Mouse (Mus musculus): ENCODE measurements at regions not wholly inside any gene's neighbourhood (a gene's known extent, or its start where the extent isn't known, plus 50 kb on each side); places are given as distances from the start of the nearest gene placed in this dataset.

DNA sequence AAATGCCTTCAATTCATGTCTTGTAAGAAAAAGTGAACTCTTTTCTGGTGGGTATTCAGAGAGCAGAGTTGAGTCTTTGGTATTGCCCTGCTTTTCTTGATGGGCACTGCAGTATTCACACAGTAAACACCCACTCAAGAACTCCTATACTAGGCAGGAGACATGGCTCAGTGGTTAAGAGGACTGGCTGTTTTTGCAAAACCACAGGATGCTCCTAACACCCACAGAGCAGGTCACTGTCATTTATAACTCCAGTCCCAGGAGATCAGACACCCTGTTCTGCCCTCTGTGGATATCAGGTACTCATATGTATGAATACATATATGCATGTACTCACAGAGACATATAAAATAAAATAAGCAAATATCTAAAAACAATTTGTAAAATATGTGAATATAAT, 238.5 kb downstream of the Mex3b start:
- no peaks in the 10 kb centered on the region for H3K79me2 ChIP-seq (ENCODE audit: control insufficient read depth, insufficient read depth)
- H3ac ChIP-seq (ENCODE audit: control insufficient read depth, insufficient read length, low read depth) = no peak overlapping the region
- H3K79me3 ChIP-seq (ENCODE audit: low read depth) = no peaks in the 10 kb centered on the region
- TF ChIP-seq CTCF (IDR thresholded peaks at IDR 0.05; ENCODE audit: control insufficient read depth, insufficient read depth, insufficient read length) = no peak
- no peak for TF ChIP-seq USF1 (IDR thresholded peaks at IDR 0.05; ENCODE audit: low read depth)
- no peak overlapping the region for H3K4me3 ChIP-seq (ENCODE audit: insufficient read depth, poor library complexity, severe bottlenecking)
- H3K27me3 ChIP-seq (ENCODE audit: control insufficient read depth, insufficient read depth, insufficient read length) = no peaks in the 10 kb centered on the region
- H3K36me3 ChIP-seq (ENCODE audit: control insufficient read depth, insufficient read depth) = no peaks in the 10 kb centered on the region

DNA sequence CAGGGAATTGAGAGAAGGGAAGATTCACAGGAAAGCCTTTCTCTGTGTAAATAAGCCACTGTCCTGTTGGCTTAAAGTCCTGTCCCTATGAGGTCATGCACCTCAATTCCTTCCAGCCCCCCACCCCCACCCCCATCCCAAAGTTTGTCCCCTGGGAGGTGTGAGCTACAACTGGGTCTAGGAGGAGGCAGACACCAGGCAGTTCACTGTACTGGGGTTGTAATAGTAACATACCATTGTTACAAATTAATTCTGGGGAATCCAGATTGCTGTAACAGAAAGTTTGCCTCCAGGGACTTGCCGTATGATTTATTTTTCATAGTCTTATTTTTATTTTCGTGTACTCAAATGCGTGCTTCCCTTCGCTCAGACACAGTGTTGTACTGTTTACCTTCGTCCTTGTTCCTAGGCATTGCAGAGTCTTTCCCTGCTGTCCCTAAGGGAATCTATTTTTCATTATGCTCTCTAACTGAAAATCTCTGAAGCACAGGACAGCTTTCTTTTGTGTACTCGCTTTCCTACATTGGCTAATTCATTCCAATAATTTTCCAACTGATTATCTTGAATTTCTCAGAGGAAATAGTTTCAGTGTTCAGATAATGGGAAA, 244.2 kb downstream of the Mex3b start:
- Histone ChIP-seq H3K36me3 (ENCODE audit: control insufficient read depth, insufficient read depth) (no peaks in the 10 kb centered on the region), H3K4me3 (ENCODE audit: insufficient read depth, poor library complexity, severe bottlenecking) (no peak overlapping the region), H3K27me3 (ENCODE audit: control insufficient read depth, insufficient read depth, insufficient read length) (no peaks in the 10 kb centered on the region), H3K79me2 (ENCODE audit: control insufficient read depth, insufficient read depth) (no peaks in the 10 kb centered on the region), H3K79me3 (ENCODE audit: low read depth) (no peaks in the 10 kb centered on the region), H3ac (ENCODE audit: control insufficient read depth, insufficient read length, low read depth) (no peak overlapping the region)
- TF ChIP-seq MAX (IDR thresholded peaks at IDR 0.05) = no peak
- TF ChIP-seq CEBPB (IDR thresholded peaks at IDR 0.05; ENCODE audit: low read depth) = no peak
- TF ChIP-seq USF1 (IDR thresholded peaks at IDR 0.05; ENCODE audit: low read depth) = no peak
- no peak for TF ChIP-seq MYOG (IDR thresholded peaks at IDR 0.05; ENCODE audit: control insufficient read depth, extremely low read depth, insufficient read length)
- no peak for TF ChIP-seq CTCF (IDR thresholded peaks at IDR 0.05; ENCODE audit: control insufficient read depth, insufficient read depth, insufficient read length)
- no peak for TF ChIP-seq MYOD1 (IDR thresholded peaks at IDR 0.05; ENCODE audit: control insufficient read depth, insufficient read length, low read depth)
- no peak for TF ChIP-seq FOSL1 (IDR thresholded peaks at IDR 0.05; ENCODE audit: insufficient read depth, low read length, poor library complexity, severe bottlenecking)

DNA sequence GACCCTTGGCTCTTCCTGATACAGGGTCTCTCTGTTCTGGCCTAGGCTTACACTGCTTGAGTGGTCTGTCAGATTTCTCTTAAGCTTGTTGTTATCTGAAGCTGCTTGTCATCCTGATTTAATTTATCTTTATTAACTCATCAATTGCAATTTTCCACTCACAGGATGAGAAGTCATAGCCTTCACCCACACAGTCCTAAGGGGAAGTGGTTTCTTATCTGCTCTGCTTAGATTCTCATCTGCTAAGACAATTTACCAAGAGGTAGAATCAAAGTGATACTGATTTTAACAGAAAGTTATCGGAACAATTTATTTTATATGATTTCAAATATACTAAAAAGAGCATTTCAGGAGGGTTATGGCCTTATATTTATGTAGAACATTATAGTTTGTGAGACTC, 249.4 kb downstream of the Mex3b start:
- Histone ChIP-seq H3ac (ENCODE audit: control insufficient read depth, insufficient read length, low read depth) (no peak overlapping the region), H3K36me3 (ENCODE audit: control insufficient read depth, insufficient read depth) (no peaks in the 10 kb centered on the region), H3K4me3 (ENCODE audit: insufficient read depth, poor library complexity, severe bottlenecking) (no peak overlapping the region), H3K79me3 (ENCODE audit: low read depth) (no peaks in the 10 kb centered on the region), H3K79me2 (ENCODE audit: control insufficient read depth, insufficient read depth) (no peaks in the 10 kb centered on the region), H3K27me3 (ENCODE audit: control insufficient read depth, insufficient read depth, insufficient read length) (no peaks in the 10 kb centered on the region)
- no peak for TF ChIP-seq MYOD1 (IDR thresholded peaks at IDR 0.05; ENCODE audit: control insufficient read depth, insufficient read length, low read depth)
- no peak for TF ChIP-seq USF1 (IDR thresholded peaks at IDR 0.05; ENCODE audit: low read depth)
- no peak for TF ChIP-seq CEBPB (IDR thresholded peaks at IDR 0.05; ENCODE audit: low read depth)
- no peak for TF ChIP-seq MYOG (IDR thresholded peaks at IDR 0.05; ENCODE audit: control insufficient read depth, extremely low read depth, insufficient read length)
- TF ChIP-seq CTCF (IDR thresholded peaks at IDR 0.05; ENCODE audit: control insufficient read depth, insufficient read depth, insufficient read length) = no peak
- no peak for TF ChIP-seq FOSL1 (IDR thresholded peaks at IDR 0.05; ENCODE audit: insufficient read depth, low read length, poor library complexity, severe bottlenecking)
- no peak for TF ChIP-seq MAX (IDR thresholded peaks at IDR 0.05)

DNA sequence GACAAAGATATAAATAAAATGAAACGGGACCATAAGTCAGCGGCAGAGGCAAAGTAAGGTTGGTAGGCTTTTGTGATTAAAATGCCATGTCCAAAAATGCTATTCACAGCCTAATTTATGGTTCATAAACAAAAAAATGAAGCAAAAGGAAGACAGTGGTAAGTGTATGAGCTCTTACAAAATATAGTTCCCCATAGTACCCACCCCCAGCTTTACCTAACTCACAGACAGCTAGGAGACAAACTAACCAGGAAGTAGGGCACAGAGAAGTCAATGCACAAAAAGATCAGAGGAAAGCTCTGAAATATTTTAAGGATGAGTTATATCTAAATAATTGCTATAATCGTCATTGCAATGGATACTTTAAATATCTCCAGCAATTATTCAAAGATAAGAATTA, 249.9 kb downstream of the Mex3b start:
- no peak overlapping the region for H3ac ChIP-seq (ENCODE audit: control insufficient read depth, insufficient read length, low read depth)
- H3K79me2 ChIP-seq (ENCODE audit: control insufficient read depth, insufficient read depth) = no peaks in the 10 kb centered on the region
- H3K79me3 ChIP-seq (ENCODE audit: low read depth) = no peaks in the 10 kb centered on the region
- no peak for TF ChIP-seq MYOD1 (IDR thresholded peaks at IDR 0.05; ENCODE audit: control insufficient read depth, insufficient read length, low read depth)
- TF ChIP-seq MAX (IDR thresholded peaks at IDR 0.05) = no peak
- no peak for TF ChIP-seq USF1 (IDR thresholded peaks at IDR 0.05; ENCODE audit: low read depth)
- no peak overlapping the region for H3K4me3 ChIP-seq (ENCODE audit: insufficient read depth, poor library complexity, severe bottlenecking)
- H3K36me3 ChIP-seq (ENCODE audit: control insufficient read depth, insufficient read depth) = no peaks in the 10 kb centered on the region
- no peaks in the 10 kb centered on the region for H3K27me3 ChIP-seq (ENCODE audit: control insufficient read depth, insufficient read depth, insufficient read length)

DNA sequence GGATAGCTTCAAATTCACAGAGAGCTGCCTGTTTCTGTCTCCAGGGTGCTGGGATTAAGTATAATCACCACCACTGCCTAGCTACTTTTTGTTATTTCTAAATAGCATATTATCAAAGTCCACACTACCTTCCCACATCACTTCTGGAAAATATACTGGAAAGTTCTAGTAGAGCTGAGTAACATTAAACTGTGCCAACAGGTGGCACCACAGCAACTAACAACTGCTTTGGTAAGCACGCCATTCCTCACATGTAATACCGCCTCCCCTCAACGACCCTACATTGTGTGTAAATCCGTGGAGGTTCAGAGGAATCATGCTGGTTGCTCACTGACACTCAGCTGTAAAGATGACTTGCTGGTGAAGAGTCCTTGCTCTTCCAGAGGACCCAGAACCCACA, 259.1 kb downstream of the Mex3b start:
- Histone ChIP-seq H3K79me3 (ENCODE audit: low read depth) (no peaks in the 10 kb centered on the region), H3K79me2 (ENCODE audit: control insufficient read depth, insufficient read depth) (no peaks in the 10 kb centered on the region), H3K27me3 (ENCODE audit: control insufficient read depth, insufficient read depth, insufficient read length) (no peaks in the 10 kb centered on the region), H3ac (ENCODE audit: control insufficient read depth, insufficient read length, low read depth) (no peak overlapping the region), H3K36me3 (ENCODE audit: control insufficient read depth, insufficient read depth) (no peaks in the 10 kb centered on the region), H3K4me3 (ENCODE audit: insufficient read depth, poor library complexity, severe bottlenecking) (no peak overlapping the region)
- TF ChIP-seq MYOD1 (IDR thresholded peaks at IDR 0.05; ENCODE audit: control insufficient read depth, insufficient read length, low read depth) = no peak
- TF ChIP-seq MYOG (IDR thresholded peaks at IDR 0.05; ENCODE audit: control insufficient read depth, extremely low read depth, insufficient read length) = no peak
- no peak for TF ChIP-seq USF1 (IDR thresholded peaks at IDR 0.05; ENCODE audit: low read depth)
- TF ChIP-seq FOSL1 (IDR thresholded peaks at IDR 0.05; ENCODE audit: insufficient read depth, low read length, poor library complexity, severe bottlenecking) = no peak
- TF ChIP-seq MAX (IDR thresholded peaks at IDR 0.05) = no peak
- no peak for TF ChIP-seq CTCF (IDR thresholded peaks at IDR 0.05; ENCODE audit: control insufficient read depth, insufficient read depth, insufficient read length)
- no peak for TF ChIP-seq CEBPB (IDR thresholded peaks at IDR 0.05; ENCODE audit: low read depth)

DNA sequence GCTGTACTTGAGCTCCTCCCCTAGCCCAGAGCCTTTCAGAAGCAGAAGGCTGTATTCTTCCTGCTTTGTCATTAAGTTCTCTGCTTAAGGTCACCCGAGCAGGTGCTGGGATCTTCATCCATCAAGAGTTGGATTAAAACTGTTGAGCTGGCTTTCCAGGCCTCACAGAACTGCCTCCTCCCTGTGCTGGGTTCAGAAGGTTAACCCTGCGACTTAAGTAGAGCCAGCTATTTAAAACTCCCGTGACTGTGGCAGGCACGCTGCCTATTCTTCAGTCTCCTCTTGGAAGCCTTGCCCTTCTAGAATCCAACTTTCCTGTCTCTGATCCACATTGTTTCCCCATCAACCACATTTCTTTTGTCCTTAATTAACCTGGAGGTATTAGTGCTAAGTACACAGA, 273.1 kb downstream of the Mex3b start:
- Histone ChIP-seq H3ac (ENCODE audit: control insufficient read depth, insufficient read length, low read depth) (no peak overlapping the region), H3K79me2 (ENCODE audit: control insufficient read depth, insufficient read depth) (no peaks in the 10 kb centered on the region), H3K4me3 (ENCODE audit: insufficient read depth, poor library complexity, severe bottlenecking) (no peak overlapping the region), H3K27me3 (ENCODE audit: control insufficient read depth, insufficient read depth, insufficient read length) (no peaks in the 10 kb centered on the region), H3K36me3 (ENCODE audit: control insufficient read depth, insufficient read depth) (no peaks in the 10 kb centered on the region), H3K79me3 (ENCODE audit: low read depth) (no peaks in the 10 kb centered on the region)
- TF ChIP-seq MAX (IDR thresholded peaks at IDR 0.05) (no peak), MYOD1 (IDR thresholded peaks at IDR 0.05; ENCODE audit: control insufficient read depth, insufficient read length, low read depth) (no peak), FOSL1 (IDR thresholded peaks at IDR 0.05; ENCODE audit: insufficient read depth, low read length, poor library complexity, severe bottlenecking) (no peak), MYOG (IDR thresholded peaks at IDR 0.05; ENCODE audit: control insufficient read depth, extremely low read depth, insufficient read length) (no peak), USF1 (IDR thresholded peaks at IDR 0.05; ENCODE audit: low read depth) (no peak), CTCF (IDR thresholded peaks at IDR 0.05; ENCODE audit: control insufficient read depth, insufficient read depth, insufficient read length) (no peak), CEBPB (IDR thresholded peaks at IDR 0.05; ENCODE audit: low read depth) (no peak)

Measured in C2C12 (cell line).